ENCODE assay signal across 27 mouse cellular contexts in the genomic region with DNA sequence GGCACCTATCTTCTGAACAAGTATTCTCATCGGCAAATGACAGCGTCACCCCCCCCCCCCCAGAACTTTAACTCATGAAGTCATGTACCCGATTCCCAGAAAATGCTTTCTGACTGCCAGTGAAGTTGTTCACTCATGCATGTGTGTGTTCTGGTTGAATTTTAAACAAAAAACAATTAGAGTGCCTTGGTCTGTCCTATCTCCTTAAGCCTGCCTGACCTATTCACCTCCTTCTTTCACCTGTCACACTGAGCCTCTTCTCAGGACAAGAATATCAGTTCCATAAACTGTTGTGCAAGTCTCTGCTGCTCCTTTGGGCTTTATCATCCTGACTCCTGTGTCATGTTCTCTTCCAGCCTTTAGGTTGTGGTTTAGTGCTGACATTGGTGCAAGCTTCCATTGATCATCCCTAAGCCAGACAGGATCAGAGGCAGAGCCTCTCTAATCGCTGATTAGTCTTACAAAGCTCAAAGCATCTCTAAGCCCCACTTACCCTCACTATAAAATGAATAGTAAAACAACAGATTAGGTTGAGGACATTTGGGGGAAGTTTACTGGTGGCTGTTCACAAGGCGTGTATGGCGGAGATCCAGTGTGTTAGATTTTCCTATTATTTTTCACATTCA.
DNase-seq lines count a peak whose midpoint lies in the region; ATAC-seq lines count a peak whose summit lies in the region.
"Had no signal": no experiment of that assay in that cellular context is flagged by ENCODE, and none has a peak within 500 bp of the region (broad histone marks: within the 10 kb centered on the region; RNA-seq: fewer than 3 reads in every experiment).

No protein-coding gene starts in this region.

- no peak overlapping the region for H3K9ac ChIP-seq in kidney, embryonic 15.5 days
- no peak overlapping the region for H3K9ac ChIP-seq in hindbrain, embryonic 13.5 days
- H3K9ac ChIP-seq: embryonic facial prominence, embryonic 13.5 days; forebrain, embryonic 13.5 days; forebrain, postnatal 0 days; hindbrain, embryonic 12.5 days had no signal

- no peaks in the 10 kb centered on the region for H3K36me3 ChIP-seq in kidney, embryonic 15.5 days
- H3K36me3 ChIP-seq in hindbrain, embryonic 13.5 days, result no peaks in the 10 kb centered on the region
- H3K36me3 ChIP-seq: embryonic facial prominence, embryonic 10.5 days; embryonic facial prominence, embryonic 13.5 days; G1E; hindbrain, embryonic 12.5 days had no signal

- H3K4me2 ChIP-seq in kidney, embryonic 15.5 days, result no peak overlapping the region
- H3K4me2 ChIP-seq in hindbrain, embryonic 13.5 days, result no peak overlapping the region
- H3K4me2 ChIP-seq: embryonic facial prominence, embryonic 13.5 days; forebrain, embryonic 13.5 days; heart, embryonic 11.5 days; hindbrain, embryonic 12.5 days had no signal

- no peak overlapping the region for H3K27ac ChIP-seq in kidney, embryonic 15.5 days
- no peak overlapping the region for H3K27ac ChIP-seq in hindbrain, embryonic 13.5 days
- H3K27ac ChIP-seq: embryonic facial prominence, embryonic 10.5 days; embryonic facial prominence, embryonic 13.5 days; forebrain, embryonic 13.5 days; gastrocnemius, adult 2 months; hindbrain, embryonic 12.5 days had no signal

- WGBS in kidney, embryonic 15.5 days, result 70% methylated on average over 6 of the region's 6 CpGs
- 51% methylated on average over 6 of the region's 6 CpGs for WGBS in hindbrain, embryonic 13.5 days

- H3K27me3 ChIP-seq in kidney, embryonic 15.5 days, result no peaks in the 10 kb centered on the region
- no peaks in the 10 kb centered on the region for H3K27me3 ChIP-seq in hindbrain, embryonic 13.5 days
- H3K27me3 ChIP-seq: CH12.LX; embryonic facial prominence, embryonic 13.5 days; forebrain, embryonic 13.5 days; hindbrain, embryonic 12.5 days; Patski had no signal

- peak; percentile 79; the same call in 1 of the 2 replicates for ATAC-seq in kidney, embryonic 15.5 days (replicated peaks; ENCODE audit: low FRiP score)
- no peak for ATAC-seq in hindbrain, embryonic 13.5 days (ENCODE audit: low FRiP score)
- ATAC-seq: forebrain, embryonic 13.5 days; forebrain, postnatal 0 days; hindbrain, embryonic 16.5 days; Patski had no signal

- H3K4me1 ChIP-seq in kidney, embryonic 15.5 days, result no peaks in the 10 kb centered on the region
- H3K4me1 ChIP-seq in hindbrain, embryonic 13.5 days (replicated peaks), result no peaks in the 10 kb centered on the region
- H3K4me1 ChIP-seq: embryonic facial prominence, embryonic 10.5 days; forebrain, embryonic 13.5 days; hindbrain, embryonic 12.5 days had no signal

- H3K9me3 ChIP-seq in kidney, embryonic 15.5 days (replicated peaks), result no peaks in the 10 kb centered on the region
- 0 out of 2 replicates have a peak, but pooled peaks cover 4% of the 10 kb centered on the region for H3K9me3 ChIP-seq in hindbrain, embryonic 13.5 days
- H3K9me3 ChIP-seq: G1E; hindbrain, embryonic 12.5 days had no signal

- DNase-seq in embryo, embryonic 10.5 days (ENCODE audit: low spot score), result peak; percentile 7
- no peak for DNase-seq in embryo, embryonic 9.5 days (ENCODE audit: extremely low spot score)
- no peak for DNase-seq in kidney, postnatal 36 days
- DNase-seq in retina, embryonic 14.5 days (ENCODE audit: low spot score), result peak; percentile 49
- DNase-seq in retina, postnatal 7 days (ENCODE audit: low read depth, low spot score), result peak; percentile 54
- DNase-seq: adrenal gland, postnatal 10 days; adrenal gland, postnatal 36 days; B cell, adult 2 months; cerebellum, adult 18-20 months; cerebellum, adult 9-10 months; cerebellum, postnatal 25 days; forebrain, postnatal 0 days; gastrocnemius, adult 2 months; gastrocnemius, postnatal 14 days; heart, adult 11 months had no signal

- no peak overlapping the region for H3K4me3 ChIP-seq in kidney, embryonic 15.5 days (replicated peaks)
- H3K4me3 ChIP-seq in hindbrain, embryonic 13.5 days, result no peak overlapping the region
- H3K4me3 ChIP-seq: embryonic facial prominence, embryonic 10.5 days; embryonic facial prominence, embryonic 13.5 days; erythroblast, embryonic 14.5 days; forebrain, embryonic 13.5 days; gastrocnemius, adult 2 months; hindbrain, embryonic 12.5 days had no signal

Comparison
In these comparisons a context has a peak if more than half of its experiments do, and no peak if none do; other contexts are left out.
1. DNase-seq: peak in embryo, embryonic 10.5 days (single experiment), retina, embryonic 14.5 days (single experiment) and retina, postnatal 7 days (single experiment); none in embryo, embryonic 9.5 days (single experiment) and kidney, postnatal 36 days (0 of 2).